Comparison of ENCODE assay signal across 22 mouse cellular contexts in the genomic region with DNA sequence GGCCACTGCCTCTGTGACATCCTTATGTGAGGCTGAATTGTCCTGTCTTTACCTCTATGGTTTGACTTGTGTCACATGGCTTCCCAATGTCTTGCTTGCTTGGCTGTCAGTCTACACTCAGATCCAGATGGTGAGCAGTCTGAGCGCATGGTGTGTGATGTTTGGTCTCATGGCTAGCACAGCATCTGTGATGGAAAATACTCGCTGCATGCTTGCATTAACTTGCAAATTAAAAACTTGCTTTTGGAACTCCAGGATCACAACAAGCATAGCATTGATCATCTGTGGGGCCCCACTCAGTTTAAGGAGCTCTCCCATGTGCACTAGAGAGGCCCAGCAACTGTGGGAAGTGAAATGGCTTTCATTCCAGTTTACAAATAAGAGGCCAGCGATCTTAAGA. TPM values are rescaled to one million over a fixed set of nuclear protein-coding genes. Genes with fewer than 3 reads are reported as not detected.
"Had no signal": no experiment of that assay in that cellular context is flagged by ENCODE, and none has a peak within 500 bp of the region (broad histone marks: within the 10 kb centered on the region; RNA-seq: fewer than 3 reads in every experiment).

No protein-coding gene starts in this region.

- H3K36me3 ChIP-seq: kidney, embryonic 15.5 days; limb, embryonic 13.5 days; liver, embryonic 12.5 days; liver, embryonic 15.5 days; lung, embryonic 15.5 days; midbrain, embryonic 10.5 days; midbrain, embryonic 13.5 days; neural tube, embryonic 13.5 days had no signal

- ATAC-seq: liver, embryonic 12.5 days; midbrain, embryonic 13.5 days; midbrain, embryonic 16.5 days had no signal

- DNase-seq: kidney, postnatal 10 days; kidney, postnatal 36 days; left cerebral cortex, postnatal 4 days; liver; lung, adult 18-20 months; lung, postnatal 10 days; lung, postnatal 36 days; thymus, adult 18-20 months; thymus, postnatal 36 days had no signal

- H3K9me3 ChIP-seq: kidney, embryonic 15.5 days; limb, embryonic 13.5 days; liver, embryonic 12.5 days; liver, embryonic 15.5 days; lung, embryonic 15.5 days; midbrain, embryonic 10.5 days; midbrain, embryonic 13.5 days; neural tube, embryonic 13.5 days had no signal

- H3K27ac ChIP-seq: kidney, embryonic 15.5 days; liver, embryonic 12.5 days; liver, embryonic 15.5 days; lung, embryonic 15.5 days; midbrain, embryonic 10.5 days; midbrain, embryonic 13.5 days; neural tube, embryonic 13.5 days had no signal

- H3K9ac ChIP-seq: kidney, embryonic 15.5 days; limb, embryonic 13.5 days; liver, embryonic 12.5 days; liver, embryonic 15.5 days; lung, embryonic 15.5 days; midbrain, embryonic 13.5 days; neural tube, embryonic 13.5 days had no signal

- H3K4me2 ChIP-seq: kidney, embryonic 15.5 days; limb, embryonic 13.5 days; liver, embryonic 12.5 days; liver, embryonic 15.5 days; lung, embryonic 15.5 days; midbrain, embryonic 13.5 days; neural tube, embryonic 13.5 days had no signal

- H3K4me1 ChIP-seq: kidney, embryonic 15.5 days; liver, embryonic 12.5 days; liver, embryonic 15.5 days; lung, embryonic 15.5 days; midbrain, embryonic 10.5 days; midbrain, embryonic 13.5 days; neural tube, embryonic 13.5 days had no signal

- H3K27me3 ChIP-seq: kidney, embryonic 15.5 days; limb, embryonic 13.5 days; liver, embryonic 12.5 days; liver, embryonic 15.5 days; lung, embryonic 15.5 days; megakaryocyte, embryonic 14.5 days; midbrain, embryonic 13.5 days; neural tube, embryonic 13.5 days had no signal

- H3K4me3 ChIP-seq: kidney, embryonic 15.5 days; limb, embryonic 13.5 days; liver, embryonic 12.5 days; liver, embryonic 15.5 days; lung, embryonic 15.5 days; megakaryocyte, embryonic 14.5 days; midbrain, embryonic 10.5 days; midbrain, embryonic 13.5 days; myocyte; neural tube, embryonic 13.5 days had no signal

RNA-seq across cellular contexts. Expression of a gene that starts 29.1 kb away (rescaled TPM):
- total RNA-seq: monocyte, adult 5-6 weeks; neutrophil, adult 5-6 weeks had no signal
- polyA plus RNA-seq: midbrain, embryonic 10.5 days had no signal
